Mouse (Mus musculus): ENCODE results near the gene Cfl1. TPM values are rescaled to one million over a fixed set of nuclear protein-coding genes. Genes with fewer than 3 reads are reported as not detected.

Gene Cfl1
- polyA plus RNA-seq, 1 experiment from 2014 or later: 1,653 TPM

DNA sequence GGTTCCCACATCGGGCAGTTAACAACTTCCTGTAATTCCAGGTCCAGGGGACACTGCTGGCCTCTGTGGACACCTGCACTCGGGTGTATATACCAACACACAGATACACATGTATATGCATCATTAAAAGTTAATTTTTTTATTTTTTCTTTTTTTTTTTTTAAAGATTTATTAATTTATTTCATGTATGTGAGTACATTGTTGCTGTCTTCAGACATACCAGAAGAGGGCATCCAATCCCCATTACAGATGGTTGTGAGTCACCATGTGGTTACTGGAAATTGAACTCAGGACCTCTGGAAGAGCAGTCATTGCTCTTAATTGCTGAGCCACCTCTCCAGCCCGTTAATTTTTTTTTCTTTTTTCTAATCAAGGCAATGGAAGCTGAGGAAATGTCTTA lies 17.4 kb upstream of the Cfl1 start:
- 65% methylated on average over 3 of the region's 3 CpGs for WGBS
- Histone ChIP-seq H3K36me3 (ENCODE audit: insufficient read depth, low read length) (no peaks in the 10 kb centered on the region), H3K27ac (ENCODE audit: low read length) (peak overlapping the region; percentile 81; the same call in 1 of the 2 replicates)

DNA sequence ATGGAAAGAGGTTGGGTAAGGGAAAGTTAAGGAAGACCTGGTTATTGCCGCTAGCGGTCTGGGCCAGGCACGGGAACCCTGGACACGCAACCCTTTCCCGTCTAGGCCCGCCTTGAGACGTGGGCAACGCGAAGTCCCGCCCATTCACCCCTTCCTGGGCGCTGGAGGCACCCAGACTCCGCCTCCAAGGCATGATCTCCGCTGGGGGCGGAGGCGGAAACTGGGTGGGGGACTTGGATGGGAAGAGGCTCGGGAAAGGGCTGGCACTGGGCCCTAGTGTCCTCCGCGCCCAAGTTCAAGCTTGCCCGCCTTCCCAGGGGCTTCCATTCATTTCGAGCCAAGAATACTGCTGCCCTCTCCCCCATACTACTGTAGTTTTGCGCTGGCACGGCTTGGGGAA lies 16.5 kb upstream of the Cfl1 start, which contains the start of gene Efemp2:
Gene Efemp2, plus strand, starts transcription at position 235 of the 400 bp plus-strand sequence.
- Histone ChIP-seq H3K4me1 (ENCODE audit: insufficient read depth, low read depth, low read length) (peaks cover 2% of the 10 kb centered on the region; the same call in 1 of the 2 replicates), H3K36me3 (ENCODE audit: insufficient read depth, low read length) (no peaks in the 10 kb centered on the region), H3K9me3 (ENCODE audit: low read length) (no peaks in the 10 kb centered on the region), H3K4me2 (replicated peaks; ENCODE audit: low read depth, low read length) (peak within 1 kb of the TSS; percentile 92), H3K27ac (ENCODE audit: low read length) (peak within 1 kb of the TSS; percentile 81), H3K4me3 (ENCODE audit: low read depth, low read length) (peak within 1 kb of the TSS; percentile 57), H3K27me3 (replicated peaks; ENCODE audit: insufficient read depth, low read length) (no peaks in the 10 kb centered on the region), H3K9ac (replicated peaks; ENCODE audit: low read depth) (peak within 1 kb of the TSS; percentile 64)
- WGBS: under 1% methylated on average over 22 of the region's 22 CpGs
- peak; percentile 87 for ATAC-seq
- peak; percentile 96 for DNase-seq (ENCODE audit: low spot score)
- 0 out of 2 replicates have a peak, but pooled peaks have one; percentile 47 for TF ChIP-seq EP300 (IDR thresholded peaks at IDR 0.05)
- 0 out of 2 replicates have a peak, but pooled peaks have one; percentile 2 for TF ChIP-seq CTCF (IDR thresholded peaks at IDR 0.05)

More for the DNA sequence above, 17.4 kb upstream of the Cfl1 start:
- Histone ChIP-seq H3K4me1 (ENCODE audit: insufficient read depth, low read depth, low read length) (peaks cover 2% of the 10 kb centered on the region; the same call in 1 of the 2 replicates), H3K4me2 (replicated peaks; ENCODE audit: low read depth, low read length) (no peak overlapping the region; the same call in 1 of the 2 replicates), H3K9ac (replicated peaks; ENCODE audit: low read depth) (no peak overlapping the region), H3K27me3 (replicated peaks; ENCODE audit: insufficient read depth, low read length) (no peaks in the 10 kb centered on the region), H3K9me3 (ENCODE audit: low read length) (no peaks in the 10 kb centered on the region), H3K4me3 (ENCODE audit: low read depth, low read length) (no peak overlapping the region)
- ATAC-seq (no peak), DNase-seq (ENCODE audit: low spot score) (no peak)
- TF ChIP-seq EP300 (IDR thresholded peaks at IDR 0.05): no peak
- TF ChIP-seq CTCF (IDR thresholded peaks at IDR 0.05): peak; percentile 55

DNA sequence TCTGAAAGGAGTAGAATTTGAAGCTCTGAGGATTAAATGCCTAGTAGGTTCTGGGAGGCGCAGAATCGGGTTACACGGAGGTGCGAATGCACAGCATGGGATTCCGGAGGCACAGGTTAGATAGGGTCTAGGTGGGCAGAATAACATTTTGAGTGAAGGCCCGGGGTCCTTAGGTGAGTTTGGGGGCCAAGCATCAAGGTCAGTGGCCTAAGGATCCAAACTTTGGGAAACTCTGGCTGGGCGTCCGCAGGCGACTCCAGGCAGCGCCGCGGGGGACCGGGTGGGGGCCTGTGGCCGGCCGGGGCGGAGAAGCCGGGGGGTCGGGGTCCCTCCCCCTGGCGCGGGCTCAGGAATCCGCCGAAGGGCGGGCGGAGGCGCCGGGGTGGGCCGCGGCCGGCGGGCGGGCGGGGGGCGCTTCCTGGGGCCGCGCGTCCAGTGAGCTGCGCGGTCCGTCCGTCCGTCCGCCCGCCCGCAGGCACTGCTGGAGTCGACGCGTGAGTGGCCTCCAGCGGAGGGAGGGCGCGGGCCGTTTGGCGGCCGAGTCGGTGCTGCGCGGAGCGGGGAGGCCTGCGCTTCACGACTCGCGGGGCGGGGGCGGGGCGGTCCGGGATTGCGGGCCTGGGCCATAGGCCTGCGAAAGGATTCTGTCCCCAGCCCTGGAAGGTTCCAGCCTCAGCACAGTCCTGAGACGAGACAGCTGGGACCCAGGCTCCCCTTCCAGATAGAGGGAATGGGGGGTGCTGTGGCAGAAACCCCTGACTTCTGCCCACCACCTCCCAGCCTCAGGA lies 15.8 kb upstream of the Cfl1 start:
- Histone ChIP-seq H3K4me1 (ENCODE audit: insufficient read depth, low read depth, low read length) (peaks cover 2% of the 10 kb centered on the region; the same call in 1 of the 2 replicates), H3K4me3 (ENCODE audit: low read depth, low read length) (peak overlapping the region; percentile 57), H3K4me2 (replicated peaks; ENCODE audit: low read depth, low read length) (peak overlapping the region; percentile 92), H3K36me3 (ENCODE audit: insufficient read depth, low read length) (no peaks in the 10 kb centered on the region), H3K9ac (replicated peaks; ENCODE audit: low read depth) (peak overlapping the region; percentile 64), H3K9me3 (ENCODE audit: low read length) (no peaks in the 10 kb centered on the region), H3K27ac (ENCODE audit: low read length) (peak overlapping the region; percentile 81), H3K27me3 (replicated peaks; ENCODE audit: insufficient read depth, low read length) (no peaks in the 10 kb centered on the region)
- ATAC-seq (peak; percentile 66), DNase-seq (ENCODE audit: low spot score) (peak; percentile 57)
- TF ChIP-seq EP300 (IDR thresholded peaks at IDR 0.05): no peak
- peak; percentile 34 for TF ChIP-seq CTCF (IDR thresholded peaks at IDR 0.05)
- 2% methylated on average over 31 of the region's 68 CpGs for WGBS

DNA sequence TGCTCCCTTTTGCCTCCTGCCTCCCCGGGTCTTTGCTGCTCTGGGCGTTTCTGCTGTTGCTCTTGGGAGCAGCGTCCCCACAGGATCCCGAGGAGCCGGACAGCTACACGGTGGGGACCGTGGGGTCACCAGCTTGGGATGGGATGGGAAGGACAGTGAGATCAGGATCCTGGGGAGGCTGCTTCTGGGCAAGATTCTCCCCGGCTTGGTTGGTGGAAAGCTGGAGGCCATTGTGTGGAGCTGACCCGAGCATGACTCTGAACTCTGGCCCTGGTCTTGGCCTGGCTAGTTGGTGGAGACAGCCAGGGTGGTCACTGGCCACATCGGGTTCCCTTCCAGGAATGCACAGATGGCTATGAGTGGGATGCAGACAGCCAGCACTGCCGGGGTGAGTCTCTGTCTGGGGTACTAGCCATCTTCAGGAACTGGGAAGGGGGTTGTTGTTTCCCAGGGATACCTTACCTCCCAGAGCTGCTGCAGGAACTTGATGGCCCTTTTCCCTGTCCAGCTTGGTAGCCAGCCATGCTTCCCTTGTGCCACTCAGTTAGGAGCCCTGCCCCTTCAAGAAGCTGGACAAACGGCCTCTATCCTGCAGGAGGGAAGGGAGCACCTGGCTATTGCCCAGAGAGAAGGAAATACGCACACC lies 15.1 kb upstream of the Cfl1 start:
- Histone ChIP-seq H3K4me1 (ENCODE audit: insufficient read depth, low read depth, low read length) (peaks cover 2% of the 10 kb centered on the region; the same call in 1 of the 2 replicates), H3K4me3 (ENCODE audit: low read depth, low read length) (peak overlapping the region; percentile 57), H3K4me2 (replicated peaks; ENCODE audit: low read depth, low read length) (peak overlapping the region; percentile 92), H3K27ac (ENCODE audit: low read length) (peak overlapping the region; percentile 81), H3K36me3 (ENCODE audit: insufficient read depth, low read length) (0 out of 2 replicates have a peak, but pooled peaks cover 4% of the 10 kb centered on the region), H3K9me3 (ENCODE audit: low read length) (no peaks in the 10 kb centered on the region), H3K27me3 (replicated peaks; ENCODE audit: insufficient read depth, low read length) (no peaks in the 10 kb centered on the region), H3K9ac (replicated peaks; ENCODE audit: low read depth) (peak overlapping the region; percentile 64)
- 15% methylated on average over 13 of the region's 13 CpGs for WGBS
- ATAC-seq (peak; percentile 23), DNase-seq (ENCODE audit: low spot score) (no peak)
- TF ChIP-seq CTCF (IDR thresholded peaks at IDR 0.05) (no peak), EP300 (IDR thresholded peaks at IDR 0.05) (no peak)

DNA sequence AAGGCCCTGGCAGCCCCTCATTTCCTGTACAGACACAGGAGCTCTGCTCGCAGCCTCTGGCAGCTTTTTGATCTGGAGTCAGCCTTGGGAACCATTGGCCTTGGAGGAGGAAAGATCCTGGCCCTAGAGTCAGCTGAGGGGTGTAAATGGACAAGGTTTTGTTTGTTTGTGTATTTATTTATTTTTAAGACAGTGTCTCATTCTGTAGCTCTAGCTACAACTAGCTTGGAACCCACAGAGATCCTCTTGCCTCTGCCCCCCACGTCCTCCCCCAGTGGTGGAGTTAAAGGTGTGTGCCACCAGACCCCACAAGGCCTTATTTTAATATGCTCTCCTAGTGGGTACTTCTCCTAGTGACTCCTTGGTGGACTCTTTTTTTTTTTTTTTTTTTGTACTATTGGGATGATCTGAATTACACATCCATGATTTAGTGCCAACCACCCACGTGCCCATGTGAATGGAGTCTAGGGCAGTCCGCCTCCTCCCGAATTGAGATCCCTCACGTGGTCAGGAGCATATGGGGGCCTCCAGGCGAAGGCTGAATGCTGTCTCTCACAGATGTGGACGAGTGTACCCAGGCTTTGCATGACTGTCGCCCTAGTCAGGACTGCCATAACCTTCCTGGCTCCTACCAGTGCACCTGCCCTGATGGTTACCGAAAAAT lies 13.1 kb upstream of the Cfl1 start:
- ATAC-seq (no peak), DNase-seq (ENCODE audit: low spot score) (no peak)
- no peak overlapping the region for H3K4me3 ChIP-seq (ENCODE audit: low read depth, low read length)
- H3K27ac ChIP-seq (ENCODE audit: low read length): no peak overlapping the region
- no peak overlapping the region for H3K4me2 ChIP-seq (replicated peaks; ENCODE audit: low read depth, low read length)
- TF ChIP-seq CTCF (IDR thresholded peaks at IDR 0.05): no peak
- no peak for TF ChIP-seq EP300 (IDR thresholded peaks at IDR 0.05)
- no peak overlapping the region for H3K9ac ChIP-seq (replicated peaks; ENCODE audit: low read depth)
- H3K9me3 ChIP-seq (ENCODE audit: low read length): no peaks in the 10 kb centered on the region
- H3K27me3 ChIP-seq (replicated peaks; ENCODE audit: insufficient read depth, low read length): no peaks in the 10 kb centered on the region
- peaks cover 9% of the 10 kb centered on the region; the same call in 1 of the 2 replicates for H3K36me3 ChIP-seq (ENCODE audit: insufficient read depth, low read length)
- peaks cover 2% of the 10 kb centered on the region; the same call in 1 of the 2 replicates for H3K4me1 ChIP-seq (ENCODE audit: insufficient read depth, low read depth, low read length)
- WGBS: 85% methylated on average over 10 of the region's 10 CpGs

All from lung, postnatal 0 days (tissue).